In the genomic region with DNA sequence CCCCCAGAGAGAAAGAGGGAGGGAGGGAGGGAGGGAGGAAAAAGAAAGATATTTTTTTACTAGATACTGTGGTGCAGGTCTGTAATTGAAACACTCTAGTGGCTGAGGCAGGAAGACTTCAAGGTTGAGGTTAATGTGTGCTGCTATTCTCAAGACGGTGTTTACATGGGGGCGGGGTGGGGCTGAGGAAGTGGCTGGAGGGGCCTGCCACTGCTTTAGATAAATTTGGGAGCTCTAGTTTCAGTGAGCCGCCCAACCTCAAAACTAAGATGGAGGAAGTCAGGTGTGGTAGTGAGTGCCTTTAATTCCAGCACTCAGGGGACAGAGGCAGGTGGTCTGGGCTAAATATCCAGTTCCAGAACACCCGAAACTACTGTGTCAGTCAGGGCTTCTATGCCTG, we compare ENCODE assay signal across 17 mouse cellular contexts. TPM values are rescaled to one million over a fixed set of nuclear protein-coding genes. Genes with fewer than 3 reads are reported as not detected.
DNase-seq lines count a peak whose midpoint lies in the region; ATAC-seq lines count a peak whose summit lies in the region.
"Had no signal": no experiment of that assay in that cellular context is flagged by ENCODE, and none has a peak within 500 bp of the region (broad histone marks: within the 10 kb centered on the region; RNA-seq: fewer than 3 reads in every experiment).

No protein-coding gene starts in this region.

- no peak overlapping the region for H3K4me3 ChIP-seq in liver, embryonic 15.5 days (replicated peaks)
- no peak overlapping the region for H3K4me3 ChIP-seq in forebrain, embryonic 10.5 days
- H3K4me3 ChIP-seq: forebrain, embryonic 13.5 days; heart, embryonic 10.5 days; neural tube, embryonic 13.5 days had no signal

- peaks cover 5% of the 10 kb centered on the region; the same call in 1 of the 2 replicates for H3K27me3 ChIP-seq in liver, embryonic 15.5 days
- H3K27me3 ChIP-seq in forebrain, embryonic 10.5 days (ENCODE audit: poor library complexity, severe bottlenecking) = peaks cover 23% of the 10 kb centered on the region
- H3K27me3 ChIP-seq: neural tube, embryonic 13.5 days had no signal

- DNase-seq in CD4-positive, CD25-positive, alpha-beta regulatory T cell, adult 2 months (ENCODE audit: low read depth, low spot score) = peak; percentile 68
- peak; percentile 63 for DNase-seq in T-cell, adult 2 months (ENCODE audit: low spot score)
- DNase-seq in thymus, adult 18-20 months = peak; percentile 17 to 44
- DNase-seq in cerebellum, adult 18-20 months = no peak
- no peak for DNase-seq in forebrain, embryonic 10.5 days (ENCODE audit: extremely low spot score, low spot score)
- DNase-seq in lung, adult 18-20 months = no peak
- DNase-seq: cerebellum, adult 9-11 months; heart, postnatal 4 days; lung, embryonic 14.5 days; retina, postnatal 1 day had no signal

- no peaks in the 10 kb centered on the region for H3K9me3 ChIP-seq in liver, embryonic 15.5 days (replicated peaks)
- no peaks in the 10 kb centered on the region for H3K9me3 ChIP-seq in forebrain, embryonic 10.5 days
- H3K9me3 ChIP-seq: forebrain, embryonic 13.5 days; G1E; heart, embryonic 10.5 days; neural tube, embryonic 13.5 days had no signal

- peak overlapping the region; percentile 44 for H3K4me2 ChIP-seq in liver, embryonic 15.5 days
- H3K4me2 ChIP-seq: forebrain, embryonic 13.5 days; lung, embryonic 14.5 days; midbrain, embryonic 11.5 days; neural tube, embryonic 13.5 days had no signal

- peak; percentile 35 for ATAC-seq in liver, embryonic 15.5 days (ENCODE audit: insufficient read depth)
- ATAC-seq: forebrain, embryonic 13.5 days; intestine, postnatal 0 days had no signal

- WGBS in liver, embryonic 15.5 days (ENCODE audit: insufficient replicate concordance) = 20% methylated on average over 4 of the region's 4 CpGs
- WGBS in forebrain, embryonic 10.5 days = 77% methylated on average over 4 of the region's 4 CpGs

- H3K4me1 ChIP-seq in liver, embryonic 15.5 days (replicated peaks) = peaks cover 48% of the 10 kb centered on the region
- H3K4me1 ChIP-seq in forebrain, embryonic 10.5 days = peaks cover 17% of the 10 kb centered on the region

- no peak overlapping the region; the same call in 1 of the 2 replicates for H3K9ac ChIP-seq in liver, embryonic 15.5 days
- H3K9ac ChIP-seq: forebrain, embryonic 13.5 days; lung, embryonic 14.5 days; neural tube, embryonic 13.5 days had no signal

- H3K36me3 ChIP-seq in liver, embryonic 15.5 days (replicated peaks) = no peaks in the 10 kb centered on the region
- no peaks in the 10 kb centered on the region for H3K36me3 ChIP-seq in forebrain, embryonic 10.5 days (replicated peaks)
- H3K36me3 ChIP-seq: neural tube, embryonic 13.5 days had no signal

- H3K27ac ChIP-seq in liver, embryonic 15.5 days (replicated peaks) = peak overlapping the region; percentile 72
- H3K27ac ChIP-seq in forebrain, embryonic 10.5 days = no peak overlapping the region
- H3K27ac ChIP-seq: forebrain, embryonic 13.5 days; heart, embryonic 10.5 days; neural tube, embryonic 13.5 days had no signal

RNA-seq across cellular contexts. Expression of a gene that starts 3.0 kb away (rescaled TPM):
- 2.9 and 3.4 TPM in 2 replicates for polyA plus RNA-seq in liver, embryonic 15.5 days (2015; fragmentation: Nextera tagmentation; extraction: Ambion mirVana)
- polyA plus RNA-seq in forebrain, embryonic 10.5 days (2016; fragmentation: Nextera tagmentation; extraction: Ambion mirVana) = 2.9 and 3.5 TPM in 2 replicates

RNA-seq across cellular contexts. Expression of a gene that starts 5.7 kb away (rescaled TPM):
- 42.4 and 44.9 TPM in 2 replicates for polyA plus RNA-seq in liver, embryonic 15.5 days (2015; fragmentation: Nextera tagmentation; extraction: Ambion mirVana)
- 49.1 and 49.6 TPM in 2 replicates for polyA plus RNA-seq in forebrain, embryonic 10.5 days (2016; fragmentation: Nextera tagmentation; extraction: Ambion mirVana)

RNA-seq across cellular contexts. Expression of a gene that starts 14.8 kb away (rescaled TPM):
- 293 and 323 TPM in 2 replicates for polyA plus RNA-seq in liver, embryonic 15.5 days (2015; fragmentation: Nextera tagmentation; extraction: Ambion mirVana)
- 130 and 137 TPM in 2 replicates for polyA plus RNA-seq in forebrain, embryonic 10.5 days (2016; fragmentation: Nextera tagmentation; extraction: Ambion mirVana)

RNA-seq across cellular contexts. Expression of a gene that starts 21.1 kb away (rescaled TPM):
- 471 and 504 TPM in 2 replicates for polyA plus RNA-seq in liver, embryonic 15.5 days (2015; fragmentation: Nextera tagmentation; extraction: Ambion mirVana)
- 735 and 764 TPM in 2 replicates for polyA plus RNA-seq in forebrain, embryonic 10.5 days (2016; fragmentation: Nextera tagmentation; extraction: Ambion mirVana)

RNA-seq across cellular contexts. Expression of a gene that starts 25.5 kb away (rescaled TPM):
- 2.1 and 2.8 TPM in 2 replicates for polyA plus RNA-seq in liver, embryonic 15.5 days (2015; fragmentation: Nextera tagmentation; extraction: Ambion mirVana)
- 0.46 and 1.8 TPM in 2 replicates for polyA plus RNA-seq in forebrain, embryonic 10.5 days (2016; fragmentation: Nextera tagmentation; extraction: Ambion mirVana)

Comparison
In these comparisons a context has a peak if more than half of its experiments do, and no peak if none do; other contexts are left out.
1. DNase-seq: peak in CD4-positive, CD25-positive, alpha-beta regulatory T cell, adult 2 months (single experiment), T-cell, adult 2 months (single experiment) and thymus, adult 18-20 months (2 of 2); none in cerebellum, adult 18-20 months (0 of 2), forebrain, embryonic 10.5 days (single experiment) and lung, adult 18-20 months (0 of 2).